Mouse (Mus musculus): ENCODE measurements at regions not wholly inside any gene's neighbourhood (a gene's known extent, or its start where the extent isn't known, plus 50 kb on each side); places are given as distances from the start of the nearest gene placed in this dataset.

- no peak for TF ChIP-seq CTCF (IDR thresholded peaks at IDR 0.05; ENCODE audit: control insufficient read depth, insufficient read depth, insufficient replicate concordance, low read depth, low read length)
- no peak for TF ChIP-seq POLR2A (IDR thresholded peaks at IDR 0.05; ENCODE audit: control insufficient read depth, low read depth, low read length)
These were observed 190.6 kb upstream of the Dnajc24 start for GRCm38 (mm10) chr2:106193889-106194347.
